Mouse (Mus musculus) bone marrow macrophage, adult 2 months (primary cell): ENCODE data around the gene Suclg2.

Source experiments
- CTCF ChIP-seq: IDR thresholded peaks from 2 replicates; pipeline ENCODE4 v1.5.1; 2012; ENCODE audit warnings: low read depth, mild to moderate bottlenecking, low read length, moderate library complexity
- POLR2A ChIP-seq: IDR thresholded peaks from 2 replicates; pipeline ENCODE4 v1.6.1; 2012; ENCODE audit warnings: mild to moderate bottlenecking, low read depth, low read length, borderline replicate concordance

GRCm38 (mm10) chr6:95500771-95501170 lies 217.8 kb downstream of the Suclg2 start:
- no peak for TF ChIP-seq CTCF
- TF ChIP-seq POLR2A, result no peak
